Mouse (Mus musculus) macrophage (primary cell): ENCODE results near the gene Atp2b2. TPM values are rescaled to one million over a fixed set of nuclear protein-coding genes. Genes with fewer than 3 reads are reported as not detected.

ENCODE experiments used
- H3K27ac ChIP-seq: fragments of 350-480 bp; formaldehyde crosslinking; 2 replicates; pipeline ENCODE4 v1.9.0; 2021
- H3K36me3 ChIP-seq: fragments of 350-480 bp; formaldehyde crosslinking; 2 replicates; pipeline ENCODE4 v1.9.0; 2021; ENCODE audit errors: inconsistent target
- H3K4me3 ChIP-seq: fragments of 350-480 bp; formaldehyde crosslinking; 2 replicates; pipeline ENCODE4 v1.9.0; 2021; ENCODE audit errors: inconsistent target
- H3K79me2 ChIP-seq: fragments of 350-480 bp; formaldehyde crosslinking; 2 replicates; pipeline ENCODE4 v1.9.0; 2021; ENCODE audit errors: inconsistent target
- WGBS: methylation state at CpG from one replicate; pipeline ENCODE4 v1.1.7; 2026; ENCODE audit warnings: inconsistent platforms; ENCODE audit not compliant: missing documents; 5-methylcytosine and 5-hydroxymethylcytosine counted together
- polyA plus RNA-seq: library from polyadenylated mRNA; stranded (reverse); fragments of 250-400 nt; gene quantifications from 3 replicates; pipeline ENCODE4 v1.2.4, GENCODE M21; 2018; ENCODE audit warnings: inconsistent platforms

Gene Atp2b2
- polyA plus RNA-seq, 1 experiment from 2014 or later: not detected

DNA sequence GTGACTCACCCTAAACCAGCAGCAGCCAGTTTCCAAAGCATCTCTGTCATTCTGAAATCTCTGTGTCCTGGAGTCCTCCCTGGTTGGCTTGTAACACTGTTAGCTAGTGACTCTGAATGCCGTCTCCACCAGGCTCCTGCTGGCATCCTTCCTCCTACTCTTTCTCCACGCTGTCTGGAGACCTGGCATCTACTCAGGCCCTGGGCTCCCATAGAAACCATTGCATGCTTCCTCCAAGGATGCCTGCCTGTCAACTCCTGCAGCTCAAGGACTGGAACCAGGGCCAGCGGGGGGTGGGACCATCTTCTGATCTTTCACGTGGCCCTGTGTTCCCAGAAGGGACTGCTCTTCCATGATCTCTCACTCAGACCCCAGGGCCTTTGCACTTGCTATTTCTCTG lies 231.7 kb downstream of the Atp2b2 start:
- 78% methylated on average over 4 of the region's 4 CpGs for WGBS
- no peak overlapping the region for H3K27ac ChIP-seq
- H3K79me2 ChIP-seq: no peaks in the 10 kb centered on the region
- no peaks in the 10 kb centered on the region for H3K36me3 ChIP-seq
- no peak overlapping the region for H3K4me3 ChIP-seq

DNA sequence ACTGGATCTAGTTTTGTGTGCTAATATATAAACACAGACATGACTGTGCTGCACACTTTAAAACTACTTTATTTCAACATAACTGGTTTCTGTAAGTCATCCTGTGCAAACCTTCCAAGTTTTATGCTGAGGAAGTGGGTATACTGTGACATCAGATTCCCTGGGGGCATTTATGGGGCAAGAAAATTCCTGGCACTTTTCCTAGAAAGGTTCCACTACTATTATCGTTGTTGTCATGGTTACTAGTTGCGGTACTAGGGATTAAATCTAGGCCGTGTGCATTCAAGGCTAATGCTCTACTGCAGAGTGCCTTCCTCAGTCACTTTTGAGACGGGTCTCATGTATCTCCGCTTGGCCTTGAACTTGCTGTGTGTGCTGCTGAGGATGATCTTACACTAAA lies 236.2 kb downstream of the Atp2b2 start:
- no peak overlapping the region for H3K4me3 ChIP-seq
- no peaks in the 10 kb centered on the region for H3K79me2 ChIP-seq
- no peak overlapping the region for H3K27ac ChIP-seq
- WGBS: 88% methylated on average over 4 of the region's 5 CpGs
- H3K36me3 ChIP-seq: no peaks in the 10 kb centered on the region

DNA sequence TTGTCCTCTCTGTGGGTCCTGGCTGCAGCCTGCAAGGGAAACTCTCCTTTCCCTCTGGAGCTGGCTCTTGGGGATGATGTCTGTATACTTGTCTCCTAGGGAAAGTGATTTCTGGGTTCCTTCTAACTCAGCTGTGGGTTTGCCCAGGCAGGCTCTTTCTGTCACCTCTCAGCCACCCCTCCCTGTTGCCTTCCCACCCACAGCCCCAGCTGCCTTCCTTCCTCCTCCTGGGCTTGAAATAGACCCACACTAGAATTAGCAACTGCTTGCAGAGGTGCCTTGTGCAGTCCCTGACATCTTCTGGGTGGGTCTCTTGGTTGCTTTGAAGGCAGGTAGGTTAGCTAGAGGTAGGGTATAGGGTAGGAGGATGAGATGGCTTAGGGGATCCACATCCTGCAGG lies 241.2 kb downstream of the Atp2b2 start:
- Histone ChIP-seq H3K36me3 (no peaks in the 10 kb centered on the region), H3K27ac (no peak overlapping the region), H3K79me2 (no peaks in the 10 kb centered on the region), H3K4me3 (no peak overlapping the region)

DNA sequence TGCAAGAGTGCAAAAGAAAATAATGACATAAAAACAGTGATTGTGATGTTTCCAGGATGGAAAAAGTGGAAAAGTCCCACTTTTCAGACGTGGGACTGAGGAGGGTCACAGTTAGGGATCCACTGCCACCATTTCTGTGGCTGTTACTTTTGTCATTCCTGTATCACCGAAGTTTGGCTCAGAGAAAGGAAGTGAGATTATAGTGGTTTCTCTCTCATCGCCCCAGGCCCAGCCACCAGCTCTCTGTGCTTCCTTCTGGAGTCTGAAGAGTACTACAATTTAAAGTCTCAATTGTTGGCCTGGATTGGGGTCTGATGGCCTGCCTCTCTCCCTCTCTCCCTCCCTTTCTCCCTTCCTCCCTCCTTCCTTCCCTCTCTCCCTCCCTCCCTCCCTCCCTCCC lies 242.5 kb downstream of the Atp2b2 start:
- Histone ChIP-seq H3K27ac (no peak overlapping the region), H3K4me3 (no peak overlapping the region)
- WGBS: 11% methylated on average over 3 of the region's 3 CpGs

DNA sequence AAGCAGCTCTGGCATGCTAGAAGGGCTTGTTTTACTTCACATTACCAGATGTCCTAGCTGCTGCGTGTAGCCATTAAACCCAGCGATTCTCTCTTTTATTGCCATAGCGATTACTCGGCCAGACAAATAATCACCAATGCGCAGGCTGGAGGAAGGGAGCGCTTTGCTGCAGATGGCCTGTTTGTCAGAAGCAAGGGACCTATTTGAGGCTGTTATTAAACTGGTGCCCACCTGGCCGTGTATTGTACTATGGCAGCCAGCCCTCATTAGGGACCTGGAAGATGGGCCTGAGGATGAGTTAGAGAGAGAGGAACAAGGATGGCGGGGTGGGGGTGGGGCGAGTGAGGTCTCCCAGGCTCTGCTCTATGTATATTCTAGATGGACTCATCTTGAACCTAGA lies 243.1 kb downstream of the Atp2b2 start:
- no peaks in the 10 kb centered on the region for H3K36me3 ChIP-seq
- H3K27ac ChIP-seq: no peak overlapping the region
- H3K4me3 ChIP-seq: no peak overlapping the region
- 80% methylated on average over 9 of the region's 9 CpGs for WGBS
- no peaks in the 10 kb centered on the region for H3K79me2 ChIP-seq

More for the DNA sequence above, 242.5 kb downstream of the Atp2b2 start:
- Histone ChIP-seq H3K36me3 (no peaks in the 10 kb centered on the region), H3K79me2 (no peaks in the 10 kb centered on the region)

DNA sequence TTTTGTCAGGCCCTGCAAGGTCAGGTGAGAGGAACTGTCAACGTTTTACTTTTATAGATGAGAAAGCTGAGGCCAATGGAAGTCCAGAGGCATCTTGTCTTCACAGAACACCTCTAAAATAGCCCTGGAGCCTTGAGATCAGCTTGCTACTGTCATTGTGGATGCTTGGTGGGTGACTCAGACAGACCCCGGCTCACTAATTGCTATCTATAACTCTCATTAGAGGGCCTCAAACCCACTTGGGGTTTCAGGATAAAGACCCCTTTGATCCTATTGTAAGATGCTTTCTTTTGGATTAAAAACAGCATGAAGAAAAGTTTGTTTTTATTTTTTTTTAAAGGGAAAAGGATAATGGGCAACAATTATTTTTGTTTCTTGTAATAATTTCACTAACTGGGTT lies 243.5 kb downstream of the Atp2b2 start:
- WGBS: 59% methylated on average over 2 of the region's 2 CpGs
- H3K4me3 ChIP-seq: no peak overlapping the region
- no peak overlapping the region for H3K27ac ChIP-seq
- no peaks in the 10 kb centered on the region for H3K79me2 ChIP-seq
- H3K36me3 ChIP-seq: no peaks in the 10 kb centered on the region

DNA sequence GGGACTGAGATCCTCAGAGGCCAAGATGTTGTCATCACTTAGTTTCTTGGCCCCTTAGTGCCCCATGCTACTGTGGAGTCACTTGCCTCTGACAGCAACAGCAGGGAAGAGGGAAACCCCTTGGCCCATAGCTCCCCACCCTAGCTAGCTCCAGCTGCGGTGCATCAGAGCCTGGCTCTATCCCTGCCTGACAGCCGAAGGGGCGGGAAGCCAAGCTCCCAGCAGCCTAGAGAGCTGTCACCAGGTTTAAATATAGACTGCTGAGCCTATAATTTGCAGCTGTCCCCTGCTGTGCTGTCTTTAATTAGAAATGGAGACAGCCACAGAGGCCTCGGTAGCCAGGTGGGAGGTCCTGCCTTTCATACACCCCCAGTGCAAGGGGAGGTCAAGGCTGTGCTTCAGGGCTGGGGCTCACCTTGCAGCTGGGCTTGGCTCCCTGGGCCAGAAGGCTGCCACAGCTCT lies 247.1 kb downstream of the Atp2b2 start:
- WGBS: 67% methylated on average over 4 of the region's 4 CpGs
- no peak overlapping the region for H3K27ac ChIP-seq
- no peak overlapping the region for H3K4me3 ChIP-seq
- H3K36me3 ChIP-seq: no peaks in the 10 kb centered on the region
- H3K79me2 ChIP-seq: no peaks in the 10 kb centered on the region

DNA sequence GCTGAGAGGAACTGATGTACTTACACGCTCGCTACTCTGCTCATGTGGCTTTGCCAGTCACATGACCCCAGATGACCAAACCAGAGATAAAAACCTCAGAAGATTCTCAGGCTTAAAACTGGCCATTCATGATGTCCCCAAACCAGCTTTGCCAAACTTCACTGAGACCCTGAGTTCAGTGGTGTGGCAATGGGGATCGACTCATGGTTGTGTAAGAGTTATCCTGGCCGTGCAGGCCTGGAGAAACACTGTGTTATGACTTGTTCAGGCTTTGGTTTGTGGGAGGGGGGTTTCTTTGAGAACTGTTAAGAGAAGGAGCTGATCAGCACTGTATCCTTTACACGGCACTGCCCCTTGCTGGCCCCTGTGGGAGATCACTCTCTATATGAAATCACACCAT lies 250.0 kb downstream of the Atp2b2 start:
- 55% methylated on average over 5 of the region's 5 CpGs for WGBS
- Histone ChIP-seq H3K27ac (no peak overlapping the region), H3K36me3 (no peaks in the 10 kb centered on the region), H3K79me2 (no peaks in the 10 kb centered on the region), H3K4me3 (no peak overlapping the region)

DNA sequence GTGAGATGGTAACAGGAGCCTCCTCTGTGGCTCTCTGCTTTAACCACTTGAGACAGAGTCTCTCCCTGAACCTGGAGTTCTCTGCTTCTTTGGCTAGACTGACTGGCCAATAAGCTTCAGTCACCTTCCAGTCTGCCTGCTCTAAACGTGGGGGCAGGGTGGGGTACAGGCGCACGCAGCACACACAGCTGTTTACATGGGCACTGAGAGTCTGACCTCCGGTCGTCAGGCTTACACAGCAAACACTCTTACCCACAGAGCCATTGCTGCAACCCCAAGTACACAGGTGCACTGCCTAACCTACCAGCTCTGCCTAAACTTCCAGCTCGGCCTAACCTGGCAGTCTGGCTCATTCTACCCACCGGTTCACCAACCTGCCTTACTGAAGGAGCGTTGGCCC lies 251.4 kb downstream of the Atp2b2 start:
- H3K4me3 ChIP-seq: no peak overlapping the region
- H3K79me2 ChIP-seq: no peaks in the 10 kb centered on the region
- H3K36me3 ChIP-seq: no peaks in the 10 kb centered on the region
- H3K27ac ChIP-seq: no peak overlapping the region
- 82% methylated on average over 8 of the region's 8 CpGs for WGBS

DNA sequence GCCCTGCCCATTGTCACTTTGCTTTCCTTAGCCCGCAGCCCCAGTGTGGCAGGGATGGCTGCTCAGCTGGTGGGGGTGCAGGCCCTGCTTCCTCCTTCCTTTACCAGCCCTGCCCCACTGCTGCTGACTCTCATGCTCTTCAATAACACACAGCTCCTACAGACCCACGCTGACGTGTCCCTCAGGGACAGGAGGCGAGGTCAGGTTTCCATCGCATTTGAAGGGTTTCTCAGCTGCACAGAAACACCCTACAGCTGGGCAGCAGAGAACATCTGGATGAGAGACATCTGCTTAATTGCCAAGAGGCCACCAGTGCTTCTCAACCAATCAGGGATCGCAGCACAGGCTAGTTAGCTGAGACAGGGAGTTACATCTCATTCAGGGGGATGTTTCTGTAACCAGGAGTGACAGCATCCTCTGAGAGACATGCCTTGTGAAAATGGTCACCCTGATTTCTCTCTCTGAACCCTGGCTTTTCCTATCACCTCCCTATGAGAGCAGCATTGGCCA lies 254.9 kb downstream of the Atp2b2 start:
- Histone ChIP-seq H3K36me3 (no peaks in the 10 kb centered on the region), H3K27ac (no peak overlapping the region), H3K79me2 (no peaks in the 10 kb centered on the region), H3K4me3 (no peak overlapping the region)
- 56% methylated on average over 6 of the region's 6 CpGs for WGBS

DNA sequence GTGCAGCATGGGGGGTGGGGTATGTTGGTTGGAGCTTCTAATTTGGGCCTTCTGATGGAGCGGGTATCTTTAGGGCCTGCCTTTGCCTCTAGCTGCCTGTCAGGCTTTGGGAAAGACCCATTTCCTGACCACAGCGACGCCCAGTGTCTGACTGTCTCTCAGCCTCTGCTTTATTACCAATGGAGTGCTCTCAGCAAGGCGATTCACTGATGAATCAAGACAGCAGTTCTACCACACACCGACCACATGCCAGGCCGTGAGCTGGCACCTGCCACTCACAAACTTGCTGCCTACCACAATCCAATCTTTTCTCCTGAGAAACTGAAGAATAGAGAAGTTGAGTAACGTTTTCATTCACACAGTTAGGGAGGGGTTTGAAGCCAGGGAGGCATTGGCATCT lies 256.8 kb downstream of the Atp2b2 start:
- no peak overlapping the region for H3K27ac ChIP-seq
- H3K36me3 ChIP-seq: no peaks in the 10 kb centered on the region
- WGBS: 41% methylated on average over 6 of the region's 7 CpGs
- no peak overlapping the region for H3K4me3 ChIP-seq
- H3K79me2 ChIP-seq: no peaks in the 10 kb centered on the region

DNA sequence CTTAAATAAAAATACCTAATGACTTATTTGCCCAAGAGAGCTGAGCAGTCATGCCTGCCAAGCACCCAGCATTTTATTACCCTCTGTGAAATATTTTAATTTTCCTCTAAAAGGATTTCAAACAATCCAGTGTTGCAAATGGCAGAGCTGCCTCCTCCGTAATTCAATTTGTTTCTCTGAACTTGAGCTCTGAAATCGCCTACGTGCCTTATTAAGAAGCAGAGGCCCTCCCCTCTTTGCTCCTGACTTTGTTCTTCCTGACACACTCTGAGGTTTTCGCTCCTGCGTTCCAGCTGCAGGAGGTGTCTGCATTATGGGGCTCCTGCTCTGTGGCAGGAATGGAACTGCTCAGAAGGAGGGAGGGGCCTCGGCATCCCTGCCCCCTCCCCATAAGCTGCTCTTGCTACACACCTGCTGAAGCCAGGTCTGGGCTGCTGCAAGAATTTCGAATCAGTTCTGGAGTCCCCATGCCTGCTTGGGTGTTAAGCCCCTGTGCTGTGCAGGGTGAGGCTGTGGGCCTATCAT lies 264.1 kb downstream of the Atp2b2 start:
- WGBS: 65% methylated on average over 7 of the region's 7 CpGs
- Histone ChIP-seq H3K4me3 (no peak overlapping the region), H3K79me2 (no peaks in the 10 kb centered on the region), H3K27ac (no peak overlapping the region), H3K36me3 (no peaks in the 10 kb centered on the region)

DNA sequence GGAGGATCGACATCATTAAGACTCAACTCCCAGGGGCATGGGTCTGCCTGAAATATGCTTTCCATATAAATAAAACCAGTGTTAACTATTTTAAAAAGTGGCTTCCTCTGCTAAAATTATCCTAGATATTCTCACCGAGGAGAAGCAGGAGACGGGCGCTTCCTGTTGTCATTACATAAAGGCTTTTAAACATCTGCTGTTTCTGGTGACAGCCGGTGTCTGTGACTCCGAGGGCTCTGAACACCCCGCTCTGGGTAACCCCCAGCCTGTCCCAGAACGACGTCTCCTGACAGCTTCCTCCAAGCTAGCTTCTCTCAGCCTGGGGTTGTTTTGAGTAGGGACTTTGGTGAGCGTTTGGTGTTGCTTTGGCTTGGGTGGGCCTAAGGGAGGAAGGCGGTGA lies 273.6 kb downstream of the Atp2b2 start:
- Histone ChIP-seq H3K79me2 (no peaks in the 10 kb centered on the region), H3K27ac (no peak overlapping the region), H3K36me3 (no peaks in the 10 kb centered on the region), H3K4me3 (no peak overlapping the region)
- 55% methylated on average over 11 of the region's 11 CpGs for WGBS

DNA sequence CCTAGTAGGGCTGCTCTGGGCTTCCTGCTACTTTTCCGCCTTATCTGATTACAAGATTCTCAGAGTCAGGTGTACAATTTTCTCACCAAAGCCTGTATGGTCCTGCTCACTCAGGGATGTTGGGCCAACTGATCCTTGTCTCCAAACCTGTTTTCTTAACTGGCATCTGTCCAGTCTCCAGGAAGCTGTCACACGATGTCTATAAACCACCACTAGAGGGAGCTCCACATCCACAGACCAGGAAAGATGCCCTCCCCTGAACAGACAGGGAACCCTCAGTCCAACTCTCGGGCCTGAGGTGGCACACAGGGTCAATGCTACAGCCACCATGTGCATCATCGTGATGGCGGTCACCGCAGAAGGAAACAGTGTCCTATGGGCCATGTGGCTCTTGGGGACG lies 280.8 kb downstream of the Atp2b2 start:
- H3K4me3 ChIP-seq: no peak overlapping the region
- WGBS: 34% methylated on average over 7 of the region's 7 CpGs

DNA sequence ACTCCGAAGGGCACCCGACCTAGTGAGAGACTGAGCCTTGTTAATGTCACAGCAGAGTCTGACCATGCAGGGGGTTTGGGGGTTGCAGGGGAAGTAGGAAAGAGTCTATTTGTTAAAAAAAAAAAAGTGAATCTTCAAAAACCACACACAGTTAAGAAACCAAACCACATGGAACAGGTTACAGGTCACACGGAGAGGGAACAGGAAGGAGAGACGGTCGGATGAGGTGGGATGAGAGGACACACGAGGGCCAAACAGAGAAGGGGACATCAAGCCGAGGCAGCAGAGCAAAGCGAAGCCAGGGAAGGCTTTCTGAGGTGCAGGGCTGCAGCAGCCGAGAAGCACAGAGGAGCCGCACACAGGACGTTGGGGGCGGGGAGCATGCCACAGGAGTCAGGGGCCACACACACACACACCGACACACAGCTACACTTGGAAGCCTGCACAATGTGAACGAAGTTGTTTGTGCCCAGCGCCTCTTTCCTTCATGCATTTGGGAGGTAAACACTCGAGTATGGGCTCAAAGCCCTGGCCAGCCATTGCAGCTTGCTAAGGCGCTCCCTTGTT lies 293.2 kb downstream of the Atp2b2 start:
- no peaks in the 10 kb centered on the region for H3K36me3 ChIP-seq
- WGBS: 69% methylated on average over 15 of the region's 17 CpGs
- H3K79me2 ChIP-seq: no peaks in the 10 kb centered on the region
- no peak overlapping the region for H3K4me3 ChIP-seq
- H3K27ac ChIP-seq: no peak overlapping the region

More for the DNA sequence above, 280.8 kb downstream of the Atp2b2 start:
- Histone ChIP-seq H3K79me2 (no peaks in the 10 kb centered on the region), H3K36me3 (no peaks in the 10 kb centered on the region), H3K27ac (no peak overlapping the region)

DNA sequence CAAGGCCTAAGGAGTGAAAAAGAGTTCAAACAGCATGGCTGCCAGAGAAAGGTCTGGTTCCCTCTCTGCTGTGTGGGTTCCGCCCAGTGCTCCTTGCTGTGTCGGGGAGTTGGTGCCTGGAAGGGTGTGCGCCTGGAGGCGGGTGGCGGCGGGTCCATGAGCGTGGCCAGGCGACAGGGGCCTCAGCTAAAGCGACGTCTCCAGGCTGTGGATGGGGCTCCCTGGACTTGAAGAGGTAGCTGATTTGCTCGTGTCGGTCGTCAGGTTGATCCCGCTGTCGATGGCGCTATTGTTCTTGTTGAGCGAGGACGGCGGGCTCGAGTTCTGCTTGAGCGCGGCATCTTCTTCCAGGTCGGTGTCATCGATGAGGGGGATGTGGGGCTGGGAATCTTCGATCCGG lies 294.1 kb downstream of the Atp2b2 start:
- Histone ChIP-seq H3K4me3 (no peak overlapping the region), H3K79me2 (no peaks in the 10 kb centered on the region), H3K36me3 (no peaks in the 10 kb centered on the region), H3K27ac (no peak overlapping the region)
- WGBS: 49% methylated on average over 26 of the region's 26 CpGs
